Mouse (Mus musculus) erythroblast, embryonic 14.5 days (primary cell): Measurements from ENCODE around the gene 2610507B11Rik.

Source experiments
- GATA1 ChIP-seq: IDR thresholded peaks from 2 replicates; pipeline ENCODE4 v1.6.1; 2012; ENCODE audit warnings: low read length, inconsistent platforms, mixed read lengths
- TAL1 ChIP-seq: IDR thresholded peaks from 3 replicates; pipeline ENCODE4 v1.6.1; 2012; ENCODE audit warnings: low read length, inconsistent platforms, mixed read lengths

DNA sequence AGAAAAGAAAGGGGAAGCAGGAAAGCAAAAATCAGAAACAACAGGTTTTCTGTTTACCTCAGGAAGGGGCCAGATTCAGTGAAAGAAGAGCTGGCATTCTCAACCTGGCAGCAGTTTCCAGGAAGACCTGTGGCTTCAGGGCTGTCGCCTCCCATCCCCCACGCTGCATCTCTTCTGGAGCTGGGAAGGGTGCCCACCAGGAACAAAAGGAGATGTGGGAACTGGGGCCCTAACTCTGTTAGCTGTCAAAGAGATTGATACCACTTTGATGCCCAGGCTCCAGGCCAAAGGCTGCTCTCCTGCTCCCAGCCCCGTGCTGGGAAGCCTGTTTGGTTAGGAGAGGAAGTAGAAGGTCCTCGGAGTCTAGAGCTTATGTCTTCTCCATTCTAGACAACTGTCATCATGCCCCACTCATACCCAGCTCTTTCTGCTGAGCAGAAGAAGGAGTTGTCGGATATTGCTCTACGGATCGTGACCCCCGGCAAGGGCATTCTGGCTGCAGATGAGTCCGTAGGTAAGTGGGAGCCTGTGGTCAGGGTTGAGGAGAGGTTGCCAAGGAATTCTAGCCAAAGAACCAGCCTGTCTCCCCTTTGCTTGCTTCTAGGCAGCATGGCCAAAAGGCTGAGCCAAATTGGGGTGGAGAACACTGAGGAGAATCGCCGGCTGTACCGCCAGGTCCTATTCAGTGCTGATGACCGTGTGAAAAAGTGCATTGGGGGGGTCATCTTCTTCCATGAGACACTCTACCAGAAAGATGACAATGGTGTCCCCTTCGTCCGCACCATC lies 62.6 kb downstream of the 2610507B11Rik start:
- TF ChIP-seq GATA1 (no peak), TAL1 (no peak)
